Mouse (Mus musculus) testis, postnatal 10 days (tissue): Measurements from ENCODE around the gene Nop9.

Experiments
- DNase-seq: peaks from one replicate; pipeline ENCODE4 v3.0.0; 2021; ENCODE audit warnings: low spot score

Nop9 gene

DNA sequence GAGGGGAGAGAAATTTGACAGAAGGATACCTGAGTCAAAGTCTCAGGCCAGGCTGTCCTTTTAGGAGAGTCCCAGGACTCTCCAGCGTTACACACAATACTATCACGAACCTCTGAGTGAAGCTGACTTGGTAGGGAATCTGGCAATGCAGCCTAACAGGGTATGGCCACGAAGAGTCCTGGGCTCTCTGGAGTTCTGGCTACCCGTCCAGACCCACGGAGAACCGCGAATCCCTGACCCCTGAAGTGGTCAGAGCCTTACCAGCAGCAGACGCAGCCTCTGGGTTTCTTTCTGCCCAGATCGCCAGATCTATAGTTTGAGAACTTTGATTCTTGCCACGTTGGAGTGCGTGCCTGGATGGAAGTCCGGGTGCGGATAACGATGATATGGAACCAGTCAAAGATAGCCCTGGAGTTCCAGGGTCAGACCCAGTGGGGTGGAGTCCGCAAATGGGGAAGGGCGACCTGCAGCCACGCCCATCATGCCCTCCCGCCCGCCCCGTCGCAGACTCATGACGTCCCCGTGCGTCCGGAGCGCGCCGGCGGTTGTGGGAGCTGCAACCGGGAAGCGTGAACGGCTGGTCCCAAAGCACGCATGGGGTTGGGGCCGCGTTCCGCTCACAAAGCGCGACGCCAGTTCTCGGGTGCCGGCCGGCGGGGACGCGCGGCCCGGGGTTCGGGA is at the start of gene Nop9, which contains the start of gene Dhrs1:
TSS of gene Nop9 (plus strand) at position 514 of the 681 bp plus-strand sequence.
TSS of gene Dhrs1 (minus strand) at position 511 of the 681 bp plus-strand sequence.
- peak; percentile 93 for DNase-seq

DNA sequence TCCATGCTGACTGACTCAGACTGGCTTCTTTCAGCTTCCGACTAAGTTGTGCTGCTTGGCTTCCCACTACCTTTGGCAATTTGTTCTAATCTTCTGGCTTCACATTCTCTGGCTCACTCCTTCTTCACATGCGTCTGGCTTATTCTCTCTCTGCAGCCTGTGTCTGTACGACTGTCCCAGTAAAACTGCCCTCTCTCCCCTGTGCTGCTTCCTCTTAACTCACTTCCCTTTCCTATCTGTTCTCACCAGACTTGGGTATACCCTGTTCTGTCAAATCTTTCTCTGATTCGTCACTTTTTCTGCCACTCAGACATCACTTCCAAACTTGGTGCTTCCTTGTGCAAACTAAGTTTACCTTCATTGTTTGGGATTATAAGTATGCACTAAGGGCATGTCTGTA is 48.3 kb upstream of the Nop9 start:
- no peak for DNase-seq

DNA sequence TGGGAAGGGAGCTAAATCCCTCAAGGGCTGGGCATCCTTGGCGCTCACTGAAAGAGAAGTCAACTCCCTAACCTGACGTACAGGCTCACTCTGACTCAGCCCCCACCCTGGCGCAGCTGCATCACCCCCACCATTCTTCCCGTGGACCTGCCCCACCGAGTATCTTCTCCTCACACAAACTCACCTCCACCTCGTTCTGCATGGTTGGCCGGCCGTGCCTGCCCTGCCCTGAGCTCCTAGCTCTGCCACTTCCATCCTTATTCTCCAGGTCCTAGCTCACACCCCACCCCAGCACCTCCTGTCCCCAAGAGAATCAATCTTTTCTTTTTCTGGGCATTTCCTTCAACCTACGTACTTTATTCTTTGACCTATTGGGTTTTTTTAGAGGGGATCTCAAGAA is 44.4 kb upstream of the Nop9 start:
- DNase-seq, result no peak

DNA sequence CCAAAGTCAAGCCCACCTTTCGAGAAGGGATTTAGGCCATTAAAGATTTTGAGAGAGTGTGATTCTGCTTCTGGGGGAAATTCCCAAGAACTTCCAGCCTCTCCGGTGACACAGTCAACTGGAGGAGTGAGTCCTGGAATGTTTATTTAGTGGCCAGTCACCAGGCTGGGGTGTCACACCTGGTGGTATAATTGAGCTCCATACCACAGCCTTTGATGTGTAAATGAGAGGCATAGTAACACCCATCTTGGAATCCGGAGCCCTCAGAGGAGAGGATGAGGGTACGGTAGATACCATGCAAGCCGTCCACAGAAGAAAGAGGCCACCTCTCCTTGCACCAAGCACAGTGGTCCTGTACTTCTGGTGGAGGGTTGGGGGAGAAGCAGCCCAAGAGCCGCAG is 42.7 kb upstream of the Nop9 start:
- DNase-seq, result no peak

DNA sequence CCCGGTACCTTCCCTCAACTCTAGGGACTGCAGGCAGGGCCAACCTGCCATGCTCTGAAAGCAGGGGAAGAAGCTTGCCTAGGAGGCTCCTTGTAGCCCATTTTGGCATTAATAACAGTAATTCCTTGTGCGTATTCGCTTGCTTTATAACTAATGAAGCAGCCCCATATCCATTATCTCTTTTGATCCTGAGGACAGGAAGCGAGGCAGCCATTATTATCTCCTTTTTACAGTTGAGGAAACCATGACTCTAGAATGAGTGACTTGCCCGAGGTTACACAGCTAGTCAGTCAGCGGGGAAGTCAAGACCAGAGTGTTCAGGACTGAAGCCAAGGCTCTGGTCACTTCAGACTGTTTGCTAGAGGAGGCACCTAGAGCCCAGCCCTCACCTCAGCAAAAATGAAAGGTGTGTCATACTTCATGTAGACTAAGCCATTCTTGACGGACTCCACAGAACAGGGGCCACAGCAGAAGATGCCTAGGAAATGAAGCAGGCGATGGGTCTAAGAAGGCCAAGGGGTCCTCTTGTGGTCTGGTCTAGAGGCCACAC is 39.4 kb upstream of the Nop9 start:
- no peak for DNase-seq

DNA sequence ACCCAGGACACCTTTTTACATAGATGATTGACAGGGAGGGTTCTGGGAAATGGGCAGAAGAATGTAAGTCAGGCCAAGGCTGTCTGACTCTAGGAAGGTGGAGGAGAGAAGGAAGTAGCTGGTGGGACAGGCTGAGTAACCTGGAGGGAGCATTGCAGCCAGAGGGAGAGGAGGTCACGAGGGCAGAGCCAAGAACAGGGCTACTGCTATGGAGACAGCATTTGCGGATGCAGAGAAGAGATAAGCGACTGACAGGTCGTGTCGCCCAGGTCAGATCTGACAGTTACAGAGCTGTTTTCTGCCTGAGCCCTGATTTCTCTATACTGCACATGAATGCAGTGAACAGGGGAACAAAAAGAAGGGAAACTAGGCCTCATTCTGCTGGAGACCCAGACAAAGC is 38.1 kb upstream of the Nop9 start:
- DNase-seq, result no peak

DNA sequence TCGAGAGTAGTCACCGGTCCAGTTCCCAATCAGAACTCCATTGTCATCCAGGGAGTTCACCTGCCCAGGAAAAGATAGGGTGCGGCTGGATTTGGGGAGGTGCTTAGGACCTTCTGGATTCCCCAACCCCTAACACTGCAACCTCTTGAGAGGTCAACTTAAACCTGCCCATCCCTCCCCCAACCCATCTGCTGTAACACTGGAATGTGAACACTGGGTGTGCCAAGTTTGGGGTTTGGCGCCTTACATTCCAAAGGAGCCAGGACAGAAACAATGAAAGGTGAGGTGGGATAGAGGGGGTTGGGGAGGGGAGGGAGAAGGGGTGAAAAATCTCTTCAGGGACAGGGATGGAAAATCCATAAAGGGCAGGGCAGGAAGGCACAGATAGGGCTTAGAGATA is 36.0 kb upstream of the Nop9 start:
- DNase-seq, result no peak

DNA sequence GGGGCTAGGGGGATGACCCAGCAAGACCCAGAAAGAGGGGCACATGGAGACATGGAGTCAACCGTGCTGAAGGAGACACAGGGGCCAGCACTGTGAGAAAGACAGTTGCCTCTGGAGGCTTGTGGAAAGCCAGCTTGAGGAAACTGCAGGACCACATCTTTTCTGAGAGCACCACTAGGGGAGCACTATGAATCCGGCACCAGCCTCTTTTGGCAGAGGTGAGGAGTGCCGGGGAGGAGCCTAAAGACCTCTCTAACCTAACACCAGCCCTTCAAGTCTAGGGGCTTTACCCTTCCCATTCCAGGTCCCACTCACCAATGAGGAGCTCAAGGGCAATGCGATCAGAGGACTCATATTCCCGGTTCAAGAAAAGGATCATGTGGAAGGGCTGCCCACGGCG is 33.7 kb upstream of the Nop9 start:
- no peak for DNase-seq

DNA sequence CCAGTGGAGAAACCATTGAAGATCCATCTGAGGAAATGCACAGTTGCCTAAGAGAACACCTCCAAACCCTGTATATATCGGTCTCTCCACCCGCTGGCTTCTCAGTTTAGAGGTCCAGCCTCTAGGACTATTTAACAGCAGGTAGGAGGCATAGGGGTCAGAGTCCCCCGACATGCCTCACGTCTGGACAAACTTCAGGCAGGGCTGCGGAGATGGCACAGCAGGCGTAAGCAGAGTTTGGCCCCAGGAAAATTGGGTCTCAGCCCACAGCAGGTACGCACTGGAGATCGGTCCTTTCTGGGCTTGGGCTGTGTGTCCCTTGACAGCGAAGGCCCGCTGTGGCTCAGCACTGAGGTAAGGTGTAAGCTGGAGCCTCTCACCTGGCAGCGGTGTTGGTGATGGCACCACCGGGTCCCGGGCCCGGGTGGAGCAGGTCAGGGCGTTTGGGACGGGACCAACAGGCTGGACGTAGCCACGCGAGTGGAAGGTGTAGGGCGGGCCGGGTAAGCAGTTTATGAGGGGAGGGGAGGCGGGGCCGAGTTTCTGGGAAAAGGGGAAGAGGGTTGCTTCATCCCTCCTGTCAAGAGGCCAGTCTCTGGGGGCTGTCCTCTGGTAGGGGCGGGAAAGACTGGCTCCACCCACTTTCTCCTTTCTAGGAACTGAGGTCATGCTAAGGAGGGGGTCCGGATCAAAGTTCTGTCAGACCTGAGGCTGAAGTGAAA is 32.3 kb upstream of the Nop9 start:
- DNase-seq, result no peak

DNA sequence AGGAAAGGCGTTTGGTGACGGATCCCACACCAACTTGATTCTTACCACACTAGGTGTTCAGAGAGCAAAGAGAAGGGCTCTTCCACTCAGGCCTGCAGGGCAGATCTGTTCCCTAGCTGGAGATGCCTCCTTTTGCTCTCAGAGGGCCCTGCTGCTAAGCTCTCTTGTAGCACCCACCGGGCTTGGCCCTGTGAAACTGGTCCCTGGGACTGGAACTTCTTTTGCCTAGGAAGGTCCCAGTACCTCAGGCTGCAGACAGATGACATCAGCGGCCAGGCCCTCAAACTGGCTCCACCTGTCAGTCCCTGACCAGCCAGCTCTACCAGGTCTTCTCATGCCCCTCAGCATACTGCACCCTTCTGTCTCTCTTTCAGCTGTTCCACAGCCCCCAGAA is 31.8 kb upstream of the Nop9 start, which contains the start of gene Tgm1:
TSS of gene Tgm1 (minus strand) at position 198 of the 394 bp plus-strand sequence.
- no peak for DNase-seq

DNA sequence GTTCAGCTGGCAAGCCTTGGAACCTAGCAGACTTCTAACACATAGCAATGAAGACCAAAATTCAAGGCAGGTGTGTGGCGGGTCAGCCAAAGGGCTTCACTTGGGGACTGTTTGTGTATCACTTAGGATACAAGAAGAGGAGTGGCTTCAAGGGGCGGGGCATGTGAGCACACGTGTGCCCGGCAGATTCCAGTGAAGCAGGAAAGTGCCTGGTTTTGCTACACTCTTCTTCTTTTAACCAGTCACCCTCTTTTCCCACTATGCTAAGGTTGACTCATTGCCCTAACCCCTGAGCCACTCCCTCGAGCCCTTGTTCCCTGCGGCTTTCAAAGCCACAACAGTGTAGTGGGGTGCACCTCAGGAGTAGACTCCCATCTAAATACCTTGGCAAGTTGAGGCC is 30.6 kb upstream of the Nop9 start:
- DNase-seq, result no peak

DNA sequence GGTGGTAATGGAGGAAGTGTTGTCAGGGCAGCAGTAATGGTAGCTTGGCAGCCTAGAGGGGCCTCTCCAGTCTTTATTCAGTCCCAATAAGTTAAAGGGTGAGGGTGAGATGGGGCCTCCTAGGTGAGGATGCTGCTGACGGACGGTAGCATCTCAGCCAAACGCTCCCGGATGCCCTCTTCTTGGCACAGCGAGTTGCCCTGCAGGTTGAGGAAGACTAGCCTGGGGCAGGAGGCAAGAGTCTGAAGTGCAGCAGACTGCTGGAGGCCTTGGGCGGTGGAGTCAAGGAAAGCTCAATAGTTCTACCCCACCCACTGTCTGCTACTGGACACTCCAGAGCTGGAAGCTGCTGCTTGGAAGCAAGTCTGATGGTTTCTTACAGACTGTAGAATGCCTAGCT is 29.2 kb upstream of the Nop9 start:
- DNase-seq, result no peak

DNA sequence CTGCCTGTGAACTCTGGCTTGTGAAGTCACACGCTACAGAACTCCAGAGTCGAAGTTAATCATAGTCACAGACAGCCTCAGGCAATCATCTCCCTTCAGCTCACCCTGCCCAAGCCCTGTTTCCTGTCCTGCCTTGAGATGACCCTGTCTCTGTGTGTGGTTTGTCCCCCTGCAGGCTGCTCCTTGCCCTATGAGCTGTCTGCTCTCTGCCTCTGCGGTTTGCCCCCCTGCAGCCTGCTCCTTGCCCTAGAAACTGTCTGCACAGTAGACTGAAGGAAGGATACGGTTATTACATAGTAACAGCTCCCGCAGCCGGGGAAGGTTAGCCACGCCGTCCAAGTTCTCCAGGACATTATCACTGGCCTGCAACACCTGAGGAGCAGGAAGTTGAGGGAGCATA is 28.6 kb upstream of the Nop9 start:
- no peak for DNase-seq

DNA sequence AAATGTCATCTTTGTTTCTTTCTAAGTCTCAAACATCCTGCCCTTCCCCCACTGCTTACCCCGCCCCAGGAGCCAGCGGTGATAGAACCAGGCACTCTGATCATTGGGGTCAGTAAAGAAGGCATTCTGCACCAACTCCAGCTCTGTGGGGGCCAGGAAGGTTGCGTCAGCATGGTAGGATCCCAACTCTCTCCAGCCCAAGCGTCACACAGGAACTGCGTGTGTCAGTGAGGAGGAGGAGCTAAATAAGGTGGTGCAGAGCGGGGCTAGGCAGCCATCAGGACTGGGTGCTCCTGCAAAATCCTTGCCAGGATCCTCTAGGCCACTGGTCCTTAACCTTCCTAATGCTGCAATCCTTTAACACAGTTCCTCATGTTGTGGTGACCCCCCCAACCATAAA is 25.8 kb upstream of the Nop9 start:
- DNase-seq, result no peak

DNA sequence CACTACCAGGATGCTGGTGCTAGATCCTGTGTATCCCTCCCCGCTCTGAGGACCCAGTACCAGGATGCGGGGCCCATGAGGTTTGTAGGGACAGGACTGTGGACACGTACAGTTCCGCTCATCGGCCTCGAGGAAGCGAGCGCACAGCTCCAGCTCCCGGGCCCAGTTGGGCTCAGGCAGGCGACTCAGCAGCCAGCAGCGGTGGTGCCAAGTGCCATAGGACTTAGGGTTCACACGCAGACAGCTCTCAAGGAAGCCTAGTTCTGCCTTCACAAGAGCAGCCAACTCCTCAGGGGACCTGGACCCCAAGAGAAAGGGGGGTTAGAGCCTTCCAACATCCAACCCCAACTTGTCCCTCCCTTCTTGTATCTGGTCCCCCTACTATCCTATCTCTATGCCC is 24.8 kb upstream of the Nop9 start:
- DNase-seq, result no peak

DNA sequence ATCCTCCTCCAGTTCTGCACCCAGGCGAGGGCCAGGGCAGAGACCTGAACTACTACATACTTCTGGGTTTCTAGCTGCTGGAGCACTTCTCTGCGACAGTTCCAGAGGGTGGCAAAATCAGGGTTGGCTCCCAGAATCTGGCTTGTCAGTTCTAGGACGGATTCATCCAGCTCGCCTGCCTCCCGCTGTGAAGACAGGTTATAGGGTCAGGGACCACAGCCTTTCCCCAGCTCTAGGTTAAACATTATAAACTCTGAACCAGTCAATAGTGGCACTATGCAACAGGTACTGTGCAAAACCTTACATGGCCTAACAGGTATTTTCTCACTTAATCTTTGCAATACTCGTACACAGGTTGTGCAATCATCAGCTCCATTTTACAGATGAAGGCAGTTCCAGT is 24.4 kb upstream of the Nop9 start:
- DNase-seq, result no peak

DNA sequence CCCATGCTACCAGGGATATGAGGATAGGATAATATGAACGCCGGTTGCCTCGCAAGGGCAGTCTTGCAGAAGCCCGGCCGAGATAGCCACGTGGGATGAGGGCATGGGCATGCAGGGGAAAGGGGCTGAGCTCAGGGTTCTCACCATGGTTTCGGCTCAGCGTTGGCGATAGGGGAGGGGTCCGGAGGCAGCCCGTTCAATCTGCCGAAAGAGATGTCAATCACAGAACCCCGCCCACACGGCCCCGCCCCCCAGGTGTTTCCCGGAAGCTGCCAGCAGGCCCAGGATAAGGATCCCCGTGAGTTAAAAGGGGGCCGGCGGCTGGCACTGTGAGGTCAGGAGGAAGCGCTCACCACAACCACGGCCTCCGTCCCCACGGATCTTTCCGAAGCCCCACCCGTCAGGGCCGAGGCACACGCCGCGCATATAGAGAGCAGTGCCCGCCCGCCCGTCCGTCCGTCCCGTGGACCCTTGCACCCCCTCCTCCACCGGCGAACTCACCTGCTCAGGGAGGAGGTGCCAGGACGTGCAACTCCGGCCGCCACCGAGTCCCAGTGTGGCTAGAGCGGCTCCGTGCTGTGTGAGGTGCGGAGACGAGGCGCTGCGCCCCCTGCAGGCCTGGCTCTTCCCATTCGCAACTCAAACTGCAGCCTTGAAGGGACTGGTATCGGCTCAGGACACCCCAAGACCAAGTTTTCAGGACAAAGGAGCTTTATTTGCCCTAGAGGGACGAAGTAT is 23.6 kb upstream of the Nop9 start, which contains the start of gene Rabggta:
TSS of gene Rabggta (minus strand) at position 564 of the 738 bp plus-strand sequence.
- DNase-seq, result peak; percentile 96

DNA sequence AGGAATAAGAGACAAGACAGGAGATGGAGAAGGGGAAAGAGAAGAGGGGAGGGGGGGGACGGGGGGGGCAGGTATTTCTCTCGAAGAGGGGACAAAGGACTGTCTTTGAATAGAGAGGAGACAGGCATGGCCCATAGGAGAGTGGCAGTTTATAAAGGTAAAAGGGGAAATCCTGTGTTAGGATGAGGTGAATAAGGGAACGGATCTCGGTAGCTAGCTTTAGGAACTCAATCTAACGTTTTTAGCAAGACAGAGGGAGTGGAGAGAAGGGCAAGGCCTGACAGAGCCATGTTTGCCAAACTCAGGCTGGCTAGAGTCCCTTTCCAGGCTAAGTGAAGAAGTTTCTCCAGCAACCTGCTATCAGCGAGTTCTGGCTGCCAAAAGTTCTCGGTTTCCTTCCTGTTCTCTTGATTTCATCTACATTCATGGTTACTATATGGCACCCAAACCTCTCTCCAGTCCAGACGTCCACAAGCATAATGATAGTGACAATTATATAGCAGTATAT is 23.0 kb upstream of the Nop9 start:
- DNase-seq, result no peak

DNA sequence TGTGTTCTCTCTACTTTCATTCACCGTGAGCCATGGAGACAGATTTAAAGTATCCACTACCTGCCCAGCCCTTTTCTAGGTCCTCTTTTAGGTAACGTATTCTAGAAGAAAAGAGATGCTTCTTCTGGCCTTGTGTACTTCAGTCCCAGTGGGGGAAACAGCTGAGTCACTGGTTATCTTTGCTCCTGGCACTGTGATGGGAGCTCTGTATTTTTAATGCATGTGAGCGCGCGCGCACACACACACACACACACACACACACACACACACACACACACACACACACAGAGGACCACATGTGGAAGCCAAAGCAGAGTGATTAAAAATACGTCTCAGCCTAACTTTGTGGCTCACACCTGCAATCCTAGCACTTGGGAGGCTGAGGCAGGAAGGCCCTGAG is 22.1 kb upstream of the Nop9 start:
- no peak for DNase-seq

DNA sequence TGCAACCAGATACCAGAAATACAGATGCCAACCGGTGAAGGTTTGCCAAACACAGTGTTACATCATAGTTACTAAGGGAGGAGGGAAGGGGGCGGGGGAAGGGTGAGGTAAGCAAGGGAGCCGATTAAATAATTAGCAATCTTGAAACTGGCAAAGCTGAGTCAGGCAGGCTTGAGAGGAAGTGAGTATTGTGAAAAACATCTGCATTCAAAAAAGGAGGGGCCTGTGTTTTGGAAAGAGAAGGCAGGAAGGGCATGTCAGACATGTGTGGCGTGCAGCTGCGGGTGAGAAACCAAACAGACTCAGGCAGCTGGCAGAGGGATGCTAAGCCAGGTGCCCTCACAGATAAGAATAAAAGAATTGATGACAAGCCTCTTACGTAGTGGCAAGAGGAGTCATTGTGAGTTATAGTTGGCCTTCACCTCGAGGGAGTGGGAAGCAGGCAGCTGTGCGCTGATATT is 21.1 kb upstream of the Nop9 start:
- DNase-seq, result no peak

DNA sequence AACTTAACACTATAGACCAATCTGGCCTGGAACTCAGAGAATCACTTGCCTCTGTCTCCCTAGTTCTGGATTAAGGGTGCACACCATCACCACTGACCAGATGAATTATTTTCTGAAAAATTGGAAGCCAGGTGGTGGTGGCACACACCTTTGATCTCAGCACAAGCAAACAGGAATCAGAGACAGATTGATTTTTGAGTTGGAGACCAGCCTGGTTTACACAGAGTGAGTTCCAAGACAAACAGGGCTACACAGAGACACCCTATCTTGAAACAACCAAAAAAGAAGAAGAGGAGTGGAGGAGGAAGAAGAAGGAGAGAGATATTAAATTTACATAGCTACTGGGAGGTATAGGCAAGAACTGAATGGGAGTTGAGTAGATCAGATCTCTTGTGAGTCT is 19.2 kb upstream of the Nop9 start:
- DNase-seq, result no peak
